Mouse (Mus musculus) C2C12 (cell line): ENCODE data around the gene Elmod1. TPM values are rescaled to one million over a fixed set of nuclear protein-coding genes. Genes with fewer than 3 reads are reported as not detected.

Experiments used
- H3K27me3 ChIP-seq: one replicate; pipeline ENCODE4 v1.6.1; 2011; ENCODE audit not compliant: control insufficient read depth, insufficient read depth, insufficient read length
- H3K36me3 ChIP-seq: one replicate; pipeline ENCODE4 v1.6.1; 2011; ENCODE audit not compliant: control insufficient read depth, insufficient read depth
- H3K4me3 ChIP-seq: one replicate; pipeline ENCODE4 v1.5.1; 2011; ENCODE audit warnings: mild to moderate bottlenecking, control low read depth; ENCODE audit not compliant: poor library complexity, insufficient read depth, severe bottlenecking
- H3K79me2 ChIP-seq: one replicate; pipeline ENCODE4 v1.6.1; 2011; ENCODE audit not compliant: control insufficient read depth, insufficient read depth
- H3K79me3 ChIP-seq: one replicate; pipeline ENCODE4 v1.6.1; 2011; ENCODE audit warnings: low read depth, control low read depth
- H3ac ChIP-seq: one replicate; pipeline ENCODE3; 2011; ENCODE audit warnings: low read depth; ENCODE audit not compliant: control insufficient read depth, insufficient read length
- CEBPB ChIP-seq: IDR thresholded peaks from one replicate; pipeline ENCODE4 v1.6.1; 2011; ENCODE audit warnings: low read depth, mild to moderate bottlenecking, control low read depth, moderate library complexity
- CTCF ChIP-seq: IDR thresholded peaks from one replicate; pipeline ENCODE4 v1.5.1; 2011; ENCODE audit not compliant: control insufficient read depth, insufficient read depth, insufficient read length
- FOSL1 ChIP-seq: IDR thresholded peaks from one replicate; pipeline ENCODE4 v1.8.0; 2011; ENCODE audit warnings: mild to moderate bottlenecking, low read length; ENCODE audit not compliant: poor library complexity, insufficient read depth, severe bottlenecking
- MAX ChIP-seq: IDR thresholded peaks from one replicate; pipeline ENCODE4 v1.6.1; 2011; ENCODE audit warnings: mild to moderate bottlenecking, control low read depth
- MYOD1 ChIP-seq: IDR thresholded peaks from one replicate; pipeline ENCODE4 v1.6.1; 2011; ENCODE audit warnings: low read depth; ENCODE audit not compliant: control insufficient read depth, insufficient read length
- MYOG ChIP-seq: IDR thresholded peaks from one replicate; pipeline ENCODE4 v1.6.1; 2011; ENCODE audit not compliant: control insufficient read depth, insufficient read length; ENCODE audit errors: extremely low read depth
- USF1 ChIP-seq: IDR thresholded peaks from one replicate; pipeline ENCODE4 v1.6.1; 2011; ENCODE audit warnings: low read depth, mild to moderate bottlenecking, control low read depth, moderate library complexity
- polyA plus RNA-seq: library from polyadenylated mRNA; unstranded; fragments of >200 nt; fragmentation: generic; extraction: Trizol; gene quantifications from one replicate; pipeline ENCODE4 v1.2.1, GENCODE M21; 2012; ENCODE audit warnings: missing spikeins

Gene Elmod1
- polyA plus RNA-seq, 1 experiment: not detected

- Histone ChIP-seq H3K79me3 (no peaks in the 10 kb centered on the region), H3K36me3 (no peaks in the 10 kb centered on the region), H3K79me2 (no peaks in the 10 kb centered on the region), H3K27me3 (no peaks in the 10 kb centered on the region), H3K4me3 (no peak overlapping the region), H3ac (no peak overlapping the region)
- TF ChIP-seq MYOG (no peak), USF1 (no peak), CEBPB (no peak), MAX (no peak), MYOD1 (no peak), CTCF (no peak), FOSL1 (no peak)
Measured at GRCm38 (mm10) chr9:53873239-53873638, 101.9 kb downstream of the Elmod1 start.

Other genes starting within 250 kb of the Elmod1 start
- gene Slc35f2, start 203.8 kb downstream of the Elmod1 start, polyA plus RNA-seq: 0.08 TPM
- gene Sln, start 125.1 kb downstream of the Elmod1 start, polyA plus RNA-seq: not detected
- gene Tnfaip8l3, start 93.1 kb upstream of the Elmod1 start, polyA plus RNA-seq: 0.05 TPM